Mouse (Mus musculus): Measurements from ENCODE around the gene Gemin5. TPM values are rescaled to one million over a fixed set of nuclear protein-coding genes. Genes with fewer than 3 reads are reported as not detected.

The Gemin5 gene
- total and polyA plus RNA-seq, 3 experiments: 66.7 to 89.6 (median 88.6) TPM

- Histone ChIP-seq H3K9me3 (replicated peaks; ENCODE audit: low read length) (no peaks in the 10 kb centered on the region), H3K4me2 (ENCODE audit: insufficient read depth, low read depth, poor library complexity, severe bottlenecking) (peak overlapping the region; percentile 7; the same call in 1 of the 2 replicates), H3K79me2 (replicated peaks; ENCODE audit: control insufficient read depth, extremely low read depth, insufficient read depth, poor library complexity, severe bottlenecking) (peaks cover 27% of the 10 kb centered on the region), H3K27me3 (replicated peaks) (no peaks in the 10 kb centered on the region), H3K4me1 (ENCODE audit: control insufficient read depth in 1 of 2, insufficient read depth in 2 of 2) (peaks cover 10 to 40% of the 10 kb centered on the region in 2 experiments), H3K27ac (ENCODE audit: insufficient read depth, low read depth) (peak overlapping the region; percentile 53), H3K36me3 (replicated peaks in 1 of 2; ENCODE audit: control insufficient read depth in 1 of 2, insufficient read depth in 1 of 2, low read length in 1 of 2) (peaks cover 0 to 4% of the 10 kb centered on the region in 2 experiments), H3K4me3 (replicated peaks in 1 of 3; ENCODE audit: low read depth in 2 of 3, low read length in 2 of 3, poor library complexity in 1 of 3) (peak overlapping the region in 1 of 3 experiments; percentile 76), H3K9ac (ENCODE audit: insufficient read depth, low read depth) (no peak overlapping the region)
- dilution Hi-C loops (cut with MboI; ENCODE audit: extremely low pct_ligation_motif_present, extremely low pct_unique_long_range_greater_than_20kb, low sequenced_read_pairs) (no loop called here), in situ Hi-C loops (cut with MboI; ENCODE audit: low pct_ligation_motif_present, low pct_unique_long_range_greater_than_20kb, low sequenced_read_pairs) (loop anchor here (5.0 kb wide), 1 partner anchor 35 kb away; no protein-coding TSS in a partner anchor)
- TF ChIP-seq SIN3A (IDR thresholded peaks at IDR 0.05; ENCODE audit: low read length): no peak
- TF ChIP-seq GABPA (IDR thresholded peaks at IDR 0.05; ENCODE audit: insufficient replicate concordance, low read depth, low read length): no peak
- no peak for TF ChIP-seq E2F4 (IDR thresholded peaks at IDR 0.05; ENCODE audit: insufficient replicate concordance, low read depth, low read length)
- TF ChIP-seq USF1 (IDR thresholded peaks at IDR 0.05; ENCODE audit: low read depth, low read length): no peak
- TF ChIP-seq KAT2A (IDR thresholded peaks at IDR 0.05; ENCODE audit: insufficient replicate concordance, low read length): no peak
- TF ChIP-seq MAFK (IDR thresholded peaks at IDR 0.05; ENCODE audit: insufficient replicate concordance, low read length): no peak
- no peak for TF ChIP-seq RAD21 (IDR thresholded peaks at IDR 0.05; ENCODE audit: low read depth, low read length)
- TF ChIP-seq MXI1 (IDR thresholded peaks at IDR 0.05; ENCODE audit: low read depth, low read length): no peak
- TF ChIP-seq ETS1 (conservative IDR thresholded peaks at IDR 0.05; ENCODE audit: low read depth, low read length): no peak
- TF ChIP-seq RCOR1 (conservative IDR thresholded peaks at IDR 0.05; ENCODE audit: low read depth, low read length): no peak
- TF ChIP-seq NRF1 (IDR thresholded peaks at IDR 0.05; ENCODE audit: low read depth, low read length): no peak
- no peak for TF ChIP-seq SMC3 (IDR thresholded peaks at IDR 0.05; ENCODE audit: low read depth, low read length)
- TF ChIP-seq MAZ (IDR thresholded peaks at IDR 0.05; ENCODE audit: low read depth, low read length): no peak
- no peak for TF ChIP-seq CHD1 (IDR thresholded peaks at IDR 0.05; ENCODE audit: low read depth, low read length)
- no peak for DNase-seq (ENCODE audit: extremely low read depth)
Observed at GRCm38 (mm10) chr11:58102146-58102545, 66.2 kb downstream of the Gemin5 start.

- Histone ChIP-seq H3K27me3 (replicated peaks) (no peaks in the 10 kb centered on the region), H3K36me3 (replicated peaks in 1 of 2; ENCODE audit: control insufficient read depth in 1 of 2, insufficient read depth in 1 of 2, low read length in 1 of 2) (peaks cover 0 to 4% of the 10 kb centered on the region in 2 experiments), H3K79me2 (replicated peaks; ENCODE audit: control insufficient read depth, extremely low read depth, insufficient read depth, poor library complexity, severe bottlenecking) (peaks cover 22% of the 10 kb centered on the region), H3K4me3 (replicated peaks in 1 of 3; ENCODE audit: low read depth in 2 of 3, low read length in 2 of 3, poor library complexity in 1 of 3) (no peak overlapping the region), H3K4me2 (ENCODE audit: insufficient read depth, low read depth, poor library complexity, severe bottlenecking) (no peak overlapping the region), H3K4me1 (ENCODE audit: control insufficient read depth in 1 of 2, insufficient read depth in 2 of 2) (peaks cover 10 to 38% of the 10 kb centered on the region in 2 experiments), H3K9me3 (replicated peaks; ENCODE audit: low read length) (no peaks in the 10 kb centered on the region), H3K27ac (ENCODE audit: insufficient read depth, low read depth) (no peak overlapping the region), H3K9ac (ENCODE audit: insufficient read depth, low read depth) (no peak overlapping the region)
- dilution Hi-C loops (cut with MboI; ENCODE audit: extremely low pct_ligation_motif_present, extremely low pct_unique_long_range_greater_than_20kb, low sequenced_read_pairs): no loop called here
- TF ChIP-seq JUND (conservative IDR thresholded peaks at IDR 0.05; ENCODE audit: low read depth, low read length) (no peak), NRF1 (IDR thresholded peaks at IDR 0.05; ENCODE audit: low read depth, low read length) (no peak), ZKSCAN1 (IDR thresholded peaks at IDR 0.05; ENCODE audit: borderline replicate concordance, low read depth, low read length) (no peak), E2F4 (IDR thresholded peaks at IDR 0.05; ENCODE audit: insufficient replicate concordance, low read depth, low read length) (no peak), MAFK (IDR thresholded peaks at IDR 0.05; ENCODE audit: insufficient replicate concordance, low read length) (no peak), MYC (IDR thresholded peaks at IDR 0.05; ENCODE audit: low read depth, low read length) (no peak), IRF4 (IDR thresholded peaks at IDR 0.05; ENCODE audit: low read depth, low read length) (no peak), ZNF384 (IDR thresholded peaks at IDR 0.05; ENCODE audit: low read depth, low read length) (no peak), GABPA (IDR thresholded peaks at IDR 0.05; ENCODE audit: insufficient replicate concordance, low read depth, low read length) (no peak), USF2 (conservative IDR thresholded peaks at IDR 0.05; ENCODE audit: low read depth, low read length) (no peak), PAX5 (IDR thresholded peaks at IDR 0.05; ENCODE audit: low read length) (no peak), HCFC1 (IDR thresholded peaks at IDR 0.05; ENCODE audit: low read depth, low read length) (no peak), MAX (IDR thresholded peaks at IDR 0.05; ENCODE audit: low read length) (no peak), RCOR1 (conservative IDR thresholded peaks at IDR 0.05; ENCODE audit: low read depth, low read length) (no peak), RAD21 (IDR thresholded peaks at IDR 0.05; ENCODE audit: low read depth, low read length) (no peak)
- no peak for DNase-seq (ENCODE audit: extremely low read depth)
- in situ Hi-C loops (cut with MboI; ENCODE audit: low pct_ligation_motif_present, low pct_unique_long_range_greater_than_20kb, low sequenced_read_pairs): loop anchor here (5.0 kb wide), 1 partner anchor 34 kb away; no protein-coding TSS in a partner anchor
Observed at GRCm38 (mm10) chr11:58101194-58101720, 67.1 kb downstream of the Gemin5 start.

Measured in CH12.LX (cell line).